Mouse (Mus musculus): ENCODE data around the gene Adtrp.

Gene Adtrp

GRCm38 (mm10) chr13:41847516-41848126 lies at the start of gene Adtrp:
Adtrp (minus strand) TSS chr13:41847684.
- POLR2A ChIA-PET = interaction anchor here in 2 of 4 experiments (0.7 to 0.9 kb wide), 4 partner anchors 25 to 928 kb away, joined by 3 to 5 read pairs (median 4); no protein-coding TSS in a partner anchor
- CTCF ChIA-PET = interaction anchor here in 1 of 4 experiments (0.6 to 0.8 kb wide), 2 partner anchors 392 to 453 kb away, joined by 3 to 5 read pairs; no protein-coding TSS in a partner anchor

- CTCF ChIA-PET = no interaction called here
- POLR2A ChIA-PET = interaction anchor here in 1 of 4 experiments (0.8 kb wide), 1 partner anchor 267 kb away, joined by 3 read pairs; no protein-coding TSS in a partner anchor
Measured at GRCm38 (mm10) chr13:41892016-41892415, 44.5 kb upstream of the Adtrp start.

DNA sequence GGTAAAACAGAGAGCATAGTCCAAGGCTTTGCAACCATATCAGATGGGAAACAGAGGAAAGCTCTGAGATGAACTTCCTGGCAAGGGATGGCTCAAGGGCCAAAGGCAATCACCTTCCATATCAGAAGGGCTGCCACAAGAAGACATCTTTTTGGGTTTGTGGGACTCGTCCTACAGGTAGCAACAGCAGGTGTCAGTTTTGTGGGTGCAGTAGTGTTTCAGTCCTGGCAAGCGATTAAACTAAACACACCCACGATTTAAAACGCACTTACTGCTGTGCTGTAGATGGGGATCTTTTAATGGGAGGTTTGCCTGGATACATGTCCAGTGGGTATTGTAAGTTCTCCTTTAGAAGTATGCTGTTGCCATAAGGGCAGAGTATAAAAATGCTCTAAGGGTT lies 43.1 kb upstream of the Adtrp start:
- CTCF ChIA-PET = interaction anchor here in 2 of 4 experiments (0.6 kb wide), 2 partner anchors 905 to 1048 kb away, joined by 3 to 5 read pairs; no protein-coding TSS in a partner anchor
- POLR2A ChIA-PET = no interaction called here

DNA sequence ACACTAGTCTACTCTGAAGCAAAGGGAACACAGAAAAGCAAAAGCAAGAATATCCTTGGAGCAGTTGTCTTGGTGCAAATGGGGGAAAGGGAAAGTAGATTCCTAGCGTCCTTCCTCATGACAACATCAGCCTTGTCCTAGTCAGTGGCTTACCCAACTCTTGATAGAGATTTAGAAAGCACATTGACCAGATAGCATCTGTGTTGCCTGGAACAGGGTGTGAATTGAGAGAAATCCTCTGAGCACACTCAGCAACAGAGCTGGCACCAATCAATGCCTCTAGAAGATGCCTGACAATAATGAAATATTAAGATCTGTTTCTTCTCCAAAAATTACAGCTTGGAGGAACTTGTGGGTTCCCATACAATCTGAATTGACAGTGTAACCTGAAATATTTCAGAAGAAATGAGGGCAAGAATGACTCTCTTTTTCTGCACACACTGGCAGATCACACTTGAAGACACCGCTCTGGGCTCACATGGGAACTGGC lies 42.7 kb upstream of the Adtrp start:
- ChIA-PET POLR2A (no interaction called here), CTCF (no interaction called here)

GRCm38 (mm10) chr13:41888644-41889043 lies 41.2 kb upstream of the Adtrp start:
- CTCF ChIA-PET = no interaction called here
- POLR2A ChIA-PET = no interaction called here

DNA sequence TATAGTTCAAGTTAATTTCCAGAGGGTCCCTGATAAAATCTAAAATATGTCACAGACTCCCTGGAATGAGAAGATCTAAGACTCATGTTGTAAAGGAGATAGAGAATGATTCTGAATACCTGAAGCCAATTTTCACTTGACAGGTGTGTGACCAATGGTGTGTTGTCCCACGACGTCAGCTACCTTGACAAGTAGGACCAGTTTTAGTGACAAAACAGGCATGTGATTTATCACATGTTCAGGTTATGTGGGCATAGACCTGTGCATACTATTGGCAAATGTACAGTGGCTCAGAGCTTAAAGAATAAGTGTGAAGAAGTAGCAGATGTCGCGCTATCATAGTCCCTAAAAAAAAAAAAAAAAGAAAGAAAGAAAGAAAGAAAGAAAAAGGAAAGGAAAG lies 38.6 kb upstream of the Adtrp start:
- POLR2A ChIA-PET = no interaction called here
- CTCF ChIA-PET = no interaction called here

- POLR2A ChIA-PET = no interaction called here
- CTCF ChIA-PET = no interaction called here
Measured at GRCm38 (mm10) chr13:41883665-41884291, 36.3 kb upstream of the Adtrp start.

DNA sequence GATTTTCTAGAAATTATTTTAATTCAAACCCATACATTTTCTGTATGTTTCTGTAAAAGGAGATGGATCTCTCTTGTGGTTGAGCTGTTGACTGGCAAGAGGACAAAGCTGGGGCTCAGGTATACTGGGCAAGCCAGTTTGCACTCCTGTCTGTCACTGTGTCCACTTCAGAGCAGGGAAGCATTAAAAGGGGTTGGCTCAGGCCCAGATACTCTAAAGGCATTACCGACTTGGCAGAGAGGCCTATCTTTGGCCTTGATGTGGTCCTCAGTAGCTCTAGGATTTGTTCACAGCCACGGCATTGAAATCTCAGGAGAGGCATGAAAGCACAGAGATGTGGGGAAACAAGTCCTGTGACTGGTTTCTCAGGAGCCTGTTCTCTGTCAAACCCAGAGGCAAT lies 33.7 kb upstream of the Adtrp start:
- CTCF ChIA-PET = no interaction called here
- POLR2A ChIA-PET = no interaction called here

- POLR2A ChIA-PET = no interaction called here
- CTCF ChIA-PET = no interaction called here
Measured at GRCm38 (mm10) chr13:41880525-41880924, 33.0 kb upstream of the Adtrp start.

- ChIA-PET CTCF (no interaction called here), POLR2A (no interaction called here)
Measured at GRCm38 (mm10) chr13:41872686-41873085, 25.2 kb upstream of the Adtrp start.

- ChIA-PET CTCF (no interaction called here), POLR2A (no interaction called here)
Measured at GRCm38 (mm10) chr13:41872161-41872562, 24.7 kb upstream of the Adtrp start.

DNA sequence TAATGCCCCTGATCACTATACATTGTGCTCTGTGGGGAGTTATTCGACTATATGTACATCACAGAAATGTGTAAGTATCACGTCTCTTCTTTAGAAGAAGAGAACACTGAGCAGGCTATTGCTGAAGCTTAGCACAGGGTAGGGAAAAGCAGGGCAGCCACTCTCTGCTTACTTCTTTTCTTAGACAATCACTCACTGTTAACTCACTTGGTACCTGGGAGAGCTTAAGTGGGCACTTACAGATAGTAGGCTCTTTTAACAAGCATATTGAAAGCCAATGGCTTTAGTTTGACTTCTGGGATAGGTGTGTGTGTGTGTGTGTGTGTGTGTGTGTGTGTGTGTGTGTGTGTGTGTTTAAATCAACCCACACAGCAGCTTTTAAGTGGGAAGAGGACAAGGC lies 20.0 kb upstream of the Adtrp start:
- POLR2A ChIA-PET = no interaction called here
- CTCF ChIA-PET = interaction anchor here in 1 of 4 experiments (0.7 kb wide), 1 partner anchor 174 kb away, joined by 9 read pairs; no protein-coding TSS in a partner anchor

DNA sequence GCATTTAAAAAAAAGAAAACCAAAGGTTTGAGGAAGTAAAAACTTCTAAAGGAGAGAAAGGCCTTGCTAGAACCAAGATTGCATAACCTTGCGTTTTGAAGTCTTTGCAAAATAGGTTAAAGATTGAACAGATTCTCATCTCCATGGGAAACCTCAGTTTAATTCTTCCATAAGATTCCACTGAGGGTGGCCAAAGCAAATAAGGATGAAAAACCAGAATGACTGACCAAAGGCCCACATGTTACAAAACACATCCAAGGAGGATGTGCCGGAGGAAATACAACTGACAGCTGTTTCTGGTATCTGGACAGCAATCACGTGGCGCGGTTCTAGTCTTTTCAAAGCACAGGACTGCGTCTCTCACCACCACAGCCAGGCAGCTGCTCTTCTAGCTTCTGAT lies 18.1 kb upstream of the Adtrp start:
- CTCF ChIA-PET = no interaction called here
- POLR2A ChIA-PET = interaction anchor here in 1 of 4 experiments (0.6 kb wide), 1 partner anchor 17 kb away, joined by 3 read pairs; no protein-coding TSS in a partner anchor

GRCm38 (mm10) chr13:41865071-41865470 lies 17.6 kb upstream of the Adtrp start:
- ChIA-PET POLR2A (no interaction called here), CTCF (no interaction called here)

- ChIA-PET CTCF (interaction anchor here in 2 of 4 experiments (0.6 kb wide), 2 partner anchors 177 to 414 kb away, joined by 5 to 11 read pairs; no protein-coding TSS in a partner anchor), POLR2A (interaction anchor here in 2 of 4 experiments (0.6 to 0.7 kb wide), 4 partner anchors 9 to 1920 kb away, joined by 3 to 7 read pairs (median 4); no protein-coding TSS in a partner anchor)
Measured at GRCm38 (mm10) chr13:41860603-41861405, 13.3 kb upstream of the Adtrp start.

DNA sequence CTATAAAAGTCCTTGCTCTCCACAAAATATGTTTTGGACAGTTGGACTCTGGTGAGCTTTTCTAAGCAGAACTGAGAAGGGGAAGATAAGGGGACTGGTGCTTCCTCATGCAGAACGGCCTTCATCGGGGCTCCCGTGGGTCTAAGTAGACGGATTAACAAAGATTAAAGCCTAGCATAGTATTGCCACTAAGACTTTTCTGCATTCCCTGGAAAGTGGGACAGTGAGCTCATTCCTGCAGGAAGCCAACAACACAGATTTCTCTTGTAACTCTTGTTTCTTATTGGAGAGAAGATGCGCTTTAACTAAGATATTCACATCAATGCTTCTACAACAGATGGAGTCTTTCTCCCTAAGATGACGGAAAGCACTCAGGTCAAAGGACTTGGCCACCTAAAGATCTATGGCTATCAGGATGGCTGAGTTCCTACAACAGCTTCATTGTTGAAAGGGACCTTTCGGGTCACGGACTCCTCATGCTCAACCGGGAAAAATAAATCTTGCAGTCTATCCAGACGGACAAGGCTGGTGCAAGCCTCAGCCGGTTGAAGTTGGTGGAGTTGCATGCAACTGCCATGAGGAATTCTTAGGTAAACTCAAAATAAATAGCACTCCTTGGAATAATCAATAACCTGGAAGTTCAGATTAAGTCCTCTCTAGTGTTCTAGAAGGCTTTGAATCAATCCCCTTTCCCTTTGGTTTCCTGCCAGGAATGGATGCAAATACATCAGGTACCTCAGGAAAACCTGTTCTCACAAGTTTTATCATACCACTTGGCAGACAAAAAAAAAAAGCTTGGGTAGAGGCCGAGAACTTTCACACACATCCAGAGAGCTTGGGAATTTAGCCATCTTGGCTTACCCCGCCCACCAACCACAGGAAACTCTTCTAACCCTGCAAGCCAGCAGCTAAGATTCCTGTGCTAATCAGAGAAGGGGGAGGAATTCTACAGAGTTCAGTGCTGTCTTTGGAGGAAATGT lies 8.0 kb upstream of the Adtrp start:
- ChIA-PET CTCF (no interaction called here), POLR2A (interaction anchor here in 2 of 4 experiments (0.7 kb wide), 2 partner anchors 118 to 1249 kb away, joined by 3 read pairs; no protein-coding TSS in a partner anchor)

GRCm38 (mm10) chr13:41850727-41851378 lies 3.4 kb upstream of the Adtrp start:
- POLR2A ChIA-PET = no interaction called here
- CTCF ChIA-PET = no interaction called here

GRCm38 (mm10) chr13:41846516-41846915 lies 968 bp downstream of the Adtrp start:
- ChIA-PET CTCF (interaction anchor here in 1 of 4 experiments (0.5 kb wide), 1 partner anchor 562 kb away, joined by 3 read pairs; no protein-coding TSS in a partner anchor), POLR2A (no interaction called here)
